Mouse (Mus musculus) testis, postnatal 10 days (tissue): Measurements from ENCODE around the gene Xrcc4.
"Not testable (repeated sequence)": the region's sequence is repeated elsewhere in the genome, so short reads cannot be mapped to it uniquely, and the experiment has no call there.

Experiments used
- DNase-seq: peaks from one replicate; pipeline ENCODE4 v3.0.0; 2021; ENCODE audit warnings: low spot score

The Xrcc4 gene

GRCm38 (mm10) chr13:90088962-90089824 is at the start of gene Xrcc4, which contains the start of gene Tmem167:
Xrcc4 (minus strand) TSS chr13:90089608.
Tmem167 (plus strand) TSS chr13:90089123.
- DNase-seq, result peak; percentile 93

GRCm38 (mm10) chr13:90136156-90136910 is 46.9 kb upstream of the Xrcc4 start:
- no peak for DNase-seq

GRCm38 (mm10) chr13:90111681-90112080 is 22.3 kb upstream of the Xrcc4 start:
- DNase-seq, result no peak

- DNase-seq, result not testable (repeated sequence)
Measured at GRCm38 (mm10) chr13:90108746-90109145, 19.3 kb upstream of the Xrcc4 start.

GRCm38 (mm10) chr13:90106139-90106538 is 16.7 kb upstream of the Xrcc4 start:
- no peak for DNase-seq

GRCm38 (mm10) chr13:90101514-90101913 is 12.1 kb upstream of the Xrcc4 start:
- no peak for DNase-seq

GRCm38 (mm10) chr13:90089825-90090183 is 396 bp upstream of the Xrcc4 start:
- DNase-seq, result no peak

GRCm38 (mm10) chr13:90061877-90062276 is 27.5 kb downstream of the Xrcc4 start:
- no peak for DNase-seq

- DNase-seq, result no peak
Measured at GRCm38 (mm10) chr13:90052408-90052807, 37.0 kb downstream of the Xrcc4 start.

- no peak for DNase-seq
Measured at GRCm38 (mm10) chr13:90051735-90052134, 37.7 kb downstream of the Xrcc4 start.

GRCm38 (mm10) chr13:90039613-90040012 is 49.8 kb downstream of the Xrcc4 start:
- no peak for DNase-seq

- DNase-seq, result no peak
Measured at GRCm38 (mm10) chr13:90032977-90033376, 56.4 kb downstream of the Xrcc4 start.

GRCm38 (mm10) chr13:90032523-90032922 is 56.9 kb downstream of the Xrcc4 start:
- DNase-seq, result no peak

GRCm38 (mm10) chr13:90030911-90031310 is 58.5 kb downstream of the Xrcc4 start:
- DNase-seq, result no peak

GRCm38 (mm10) chr13:90012620-90013019 is 76.8 kb downstream of the Xrcc4 start:
- no peak for DNase-seq

GRCm38 (mm10) chr13:90012198-90012597 is 77.2 kb downstream of the Xrcc4 start:
- DNase-seq, result no peak

- DNase-seq, result no peak
Measured at GRCm38 (mm10) chr13:90011129-90011528, 78.3 kb downstream of the Xrcc4 start.

GRCm38 (mm10) chr13:90009786-90010185 is 79.6 kb downstream of the Xrcc4 start:
- DNase-seq, result no peak

GRCm38 (mm10) chr13:90005561-90005960 is 83.8 kb downstream of the Xrcc4 start:
- DNase-seq, result no peak

GRCm38 (mm10) chr13:89997531-89997930 is 91.9 kb downstream of the Xrcc4 start:
- no peak for DNase-seq

- DNase-seq, result no peak
Measured at GRCm38 (mm10) chr13:89986087-89986486, 103.3 kb downstream of the Xrcc4 start.

- no peak for DNase-seq
Measured at GRCm38 (mm10) chr13:89970940-89971339, 118.5 kb downstream of the Xrcc4 start.

GRCm38 (mm10) chr13:89968671-89969070 is 120.7 kb downstream of the Xrcc4 start:
- no peak for DNase-seq
